Mouse (Mus musculus): Measurements from ENCODE around the gene Olfr15. TPM values are rescaled to one million over a fixed set of nuclear protein-coding genes. Genes with fewer than 3 reads are reported as not detected.

Olfr15 gene
- polyA plus RNA-seq, 1 experiment from 2014 or later, result not detected

DNA sequence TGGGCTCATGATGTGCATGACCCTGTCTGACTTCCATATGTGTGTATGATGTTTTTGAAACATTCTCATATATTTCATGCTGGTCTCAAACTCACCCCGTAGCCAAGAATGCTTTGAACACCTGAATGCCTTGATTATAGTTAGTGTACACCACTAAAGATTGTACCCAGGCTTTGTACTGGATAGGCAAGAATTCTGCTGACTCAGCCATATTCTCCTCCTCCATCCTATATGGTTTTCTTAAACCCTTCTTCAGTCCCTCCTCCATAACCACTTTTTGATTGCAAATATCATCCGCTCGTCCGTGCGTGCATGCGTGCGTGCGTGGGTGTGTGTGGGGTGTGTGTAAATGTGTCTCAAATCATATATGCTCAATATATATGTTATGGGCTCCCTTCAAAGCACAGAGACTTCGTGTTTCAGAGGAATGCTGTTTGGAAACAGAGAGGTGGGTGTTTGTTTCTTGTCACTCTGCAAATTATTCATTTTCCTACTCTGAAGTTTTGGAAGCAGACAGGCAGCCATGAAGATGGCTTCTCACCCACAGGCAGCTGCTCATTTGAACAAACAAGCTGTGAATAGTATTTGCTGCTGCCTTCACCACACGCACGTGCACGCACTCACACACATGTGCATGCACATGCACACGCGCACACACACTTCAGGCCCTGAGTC lies 61.1 kb downstream of the Olfr15 start:
- no peaks in the 10 kb centered on the region for H3K9me3 ChIP-seq
- no peak overlapping the region for H3K27ac ChIP-seq
- H3K4me3 ChIP-seq, result no peak overlapping the region
- peaks cover 8% of the 10 kb centered on the region; the same call in 1 of the 2 replicates for H3K4me1 ChIP-seq
- 91% methylated on average over 14 of the region's 14 CpGs for WGBS
- DNase-seq (ENCODE audit: low spot score), result no peak
- H3K27me3 ChIP-seq (ENCODE audit: insufficient read depth, poor library complexity, severe bottlenecking), result no peaks in the 10 kb centered on the region
- H3K36me3 ChIP-seq, result peaks cover 19% of the 10 kb centered on the region

DNA sequence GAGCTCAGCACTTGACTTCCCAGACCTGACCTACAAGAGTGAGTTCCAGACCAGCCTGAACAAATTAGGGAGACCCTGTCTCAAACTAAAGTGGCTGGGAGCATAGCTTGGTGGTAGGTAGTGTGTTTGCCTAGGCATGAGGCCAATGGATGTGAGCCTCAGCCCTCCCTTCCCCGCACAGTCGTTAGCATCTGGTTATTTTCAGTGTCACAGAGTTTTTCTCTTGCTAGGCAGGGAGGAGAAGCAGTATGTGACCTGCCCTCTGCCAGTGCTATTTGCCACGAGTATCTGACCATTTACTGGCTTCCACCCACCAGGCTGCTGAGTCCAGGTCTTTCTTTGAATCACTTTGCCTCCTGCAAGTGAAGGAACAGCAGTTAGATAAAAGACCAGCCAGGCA lies 63.1 kb downstream of the Olfr15 start:
- WGBS, result 44% methylated on average over 3 of the region's 3 CpGs
- no peaks in the 10 kb centered on the region for H3K9me3 ChIP-seq
- no peak for DNase-seq (ENCODE audit: low spot score)
- H3K4me3 ChIP-seq, result no peak overlapping the region
- H3K27me3 ChIP-seq (ENCODE audit: insufficient read depth, poor library complexity, severe bottlenecking), result no peaks in the 10 kb centered on the region
- H3K36me3 ChIP-seq, result peaks cover 35% of the 10 kb centered on the region
- H3K4me1 ChIP-seq, result peaks cover 8% of the 10 kb centered on the region; the same call in 1 of the 2 replicates
- peak overlapping the region; percentile 38; the same call in 1 of the 2 replicates for H3K27ac ChIP-seq

Other genes with a start within 250 kb of the Olfr15 start
- gene Olfr161, start 239.8 kb upstream of the Olfr15 start, polyA plus RNA-seq (2016; fragmentation: Nextera tagmentation; extraction: Ambion mirVana), result not detected in 2 replicates
- gene Mefv, start 112.8 kb upstream of the Olfr15 start, polyA plus RNA-seq (2016; fragmentation: Nextera tagmentation; extraction: Ambion mirVana), result not detected in 2 replicates
- 33.9 and 36.3 TPM in 2 replicates for gene Zfp263, start 86.8 kb upstream of the Olfr15 start, polyA plus RNA-seq (2016; fragmentation: Nextera tagmentation; extraction: Ambion mirVana)
- gene Zfp174, start 16.4 kb downstream of the Olfr15 start, polyA plus RNA-seq (2016; fragmentation: Nextera tagmentation; extraction: Ambion mirVana), result 0.72 and 1.1 TPM in 2 replicates
- gene Naa60, start 41.5 kb downstream of the Olfr15 start, polyA plus RNA-seq (2016; fragmentation: Nextera tagmentation; extraction: Ambion mirVana), result 39.2 and 43.6 TPM in 2 replicates
- 5.4 and 6.5 TPM in 2 replicates for gene Zfp597, start 53.7 kb downstream of the Olfr15 start, polyA plus RNA-seq (2016; fragmentation: Nextera tagmentation; extraction: Ambion mirVana)
- 0.71 and 1.4 TPM in 2 replicates for gene Gm20695, start 53.8 kb downstream of the Olfr15 start, polyA plus RNA-seq (2016; fragmentation: Nextera tagmentation; extraction: Ambion mirVana)
- gene 1700037C18Rik, start 77.8 kb downstream of the Olfr15 start, polyA plus RNA-seq (2016; fragmentation: Nextera tagmentation; extraction: Ambion mirVana), result 7.0 and 7.4 TPM in 2 replicates
- 13.8 and 16.1 TPM in 2 replicates for gene Cluap1, start 77.9 kb downstream of the Olfr15 start, polyA plus RNA-seq (2016; fragmentation: Nextera tagmentation; extraction: Ambion mirVana)
- gene Nlrc3, start 145.8 kb downstream of the Olfr15 start, polyA plus RNA-seq (2016; fragmentation: Nextera tagmentation; extraction: Ambion mirVana), result 0.91 and 1.1 TPM in 2 replicates
- 17.5 and 20.0 TPM in 2 replicates for gene Slx4, start 172.9 kb downstream of the Olfr15 start, polyA plus RNA-seq (2016; fragmentation: Nextera tagmentation; extraction: Ambion mirVana)
- 5.2 and 5.5 TPM in 2 replicates for gene Dnase1, start 206.1 kb downstream of the Olfr15 start, polyA plus RNA-seq (2016; fragmentation: Nextera tagmentation; extraction: Ambion mirVana)
- gene Trap1, start 246.9 kb downstream of the Olfr15 start, polyA plus RNA-seq (2016; fragmentation: Nextera tagmentation; extraction: Ambion mirVana), result 105 and 112 TPM in 2 replicates